Mouse (Mus musculus) layer of hippocampus, adult 18-20 months (tissue): Measurements from ENCODE around the gene Krt39. TPM values are rescaled to one million over a fixed set of nuclear protein-coding genes. Genes with fewer than 3 reads are reported as not detected.

Experiments
- DNase-seq, 2 experiments: peaks; one replicate each; pipeline ENCODE4 v3.0.0; 2022; ENCODE audit warnings: low spot score in 2 of 2
- long read RNA-seq: library from polyadenylated mRNA; stranded (forward); transcript quantifications from one replicate; pipeline ENCODE4 v2.0.0, GENCODE M21; 2021
- total RNA-seq, 2 experiments: library from RNA; stranded (reverse); gene quantifications; 2 replicates each; pipeline ENCODE4 v1.2.3; 2021

Gene Krt39
- total RNA-seq: not detected
- long read RNA-seq: 0 reads

DNA sequence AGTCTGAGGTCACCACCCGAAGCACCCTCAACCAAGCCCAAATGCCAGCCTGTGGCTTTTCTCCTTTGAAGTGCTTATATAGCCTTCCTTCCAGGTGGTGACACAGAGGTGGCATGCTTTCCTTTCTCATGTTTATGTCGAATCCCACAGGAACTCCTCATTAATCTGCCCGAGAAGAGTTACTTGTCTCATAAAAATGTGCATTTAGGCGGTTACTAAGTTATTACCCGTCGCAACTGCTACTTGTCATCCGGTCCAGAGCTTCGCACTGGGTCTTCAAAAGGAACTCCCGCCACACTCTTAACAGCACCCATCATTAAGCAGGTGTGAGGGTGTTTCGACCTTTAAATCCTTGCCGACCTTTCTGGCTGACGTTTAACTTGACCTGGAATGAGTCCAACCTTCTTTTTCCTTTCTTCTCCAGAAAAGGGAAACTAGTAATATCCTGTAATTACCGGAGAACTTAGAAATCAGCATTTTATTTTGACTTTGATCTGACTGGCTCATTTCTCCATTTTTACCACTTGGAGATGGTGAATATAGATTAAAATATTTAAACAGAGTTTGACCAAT, at the start of gene Krt39:
Gene Krt39, minus strand, starts transcription at position 51 of the 573 bp plus-strand sequence.
- no peak for DNase-seq

DNA sequence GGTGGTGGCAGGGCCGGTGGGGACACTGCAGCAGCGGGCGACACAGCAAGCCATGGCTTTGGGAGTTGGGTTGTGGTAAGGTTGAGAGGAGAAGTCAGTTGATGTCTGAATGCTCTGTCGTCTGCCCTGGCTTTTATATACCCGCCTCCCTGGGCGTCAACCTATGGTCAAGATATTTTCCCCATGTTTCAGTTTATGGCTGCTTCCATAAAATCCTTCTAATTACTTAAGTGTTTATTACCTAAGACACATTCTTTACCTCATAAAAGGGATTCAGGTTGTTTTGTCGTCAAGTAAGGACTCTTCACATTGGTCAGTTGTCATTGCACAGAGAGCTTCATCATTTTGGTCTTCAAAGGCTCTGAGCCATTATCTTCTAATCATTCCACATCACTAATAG, 45.4 kb upstream of the Krt39 start, which contains the start of gene Krtap3-1:
Gene Krtap3-1, minus strand, starts transcription at position 101 of the 400 bp plus-strand sequence.
- DNase-seq: no peak

DNA sequence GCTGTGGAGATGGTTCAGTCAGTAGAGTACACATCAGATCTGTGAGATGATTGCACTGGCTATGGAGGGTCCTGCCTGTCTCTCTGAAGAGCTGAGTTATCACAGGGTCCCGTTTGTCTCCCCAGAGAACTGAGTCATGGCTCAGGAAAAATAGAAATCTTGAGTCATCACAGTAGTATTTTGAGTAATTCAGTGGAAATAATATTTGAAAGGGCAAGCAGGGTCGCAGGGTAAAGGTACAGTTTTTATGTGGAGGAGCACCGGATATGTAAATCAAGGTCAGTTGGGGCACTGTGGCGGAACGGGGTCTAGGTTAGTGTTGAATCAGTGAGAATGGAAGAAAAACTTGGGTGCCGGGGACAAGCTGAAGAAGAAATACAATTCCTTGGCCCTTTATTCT, 41.4 kb upstream of the Krt39 start:
- DNase-seq: no peak

DNA sequence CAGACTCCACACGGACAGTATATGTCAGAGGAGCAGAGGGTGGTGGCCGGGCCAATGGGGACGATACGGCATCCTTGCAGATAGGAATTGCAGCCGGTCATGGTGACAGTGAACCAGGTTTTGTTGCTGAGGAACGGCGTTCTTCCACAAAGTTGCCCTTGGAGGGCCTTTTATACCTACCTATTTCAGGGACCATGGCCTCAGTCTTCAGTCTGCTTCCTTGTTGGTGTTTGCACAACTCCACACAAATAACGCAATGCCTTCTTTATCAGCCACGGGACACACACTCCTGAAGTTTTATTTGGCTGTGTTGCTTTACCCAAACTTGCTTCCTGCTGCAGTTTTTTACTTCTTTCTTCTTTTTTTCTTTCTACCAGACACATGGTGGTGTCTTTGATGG, 38.2 kb upstream of the Krt39 start, which contains the start of gene Gm11939:
Gene Gm11939, minus strand, starts transcription at position 101 of the 400 bp plus-strand sequence.
- DNase-seq: no peak

DNA sequence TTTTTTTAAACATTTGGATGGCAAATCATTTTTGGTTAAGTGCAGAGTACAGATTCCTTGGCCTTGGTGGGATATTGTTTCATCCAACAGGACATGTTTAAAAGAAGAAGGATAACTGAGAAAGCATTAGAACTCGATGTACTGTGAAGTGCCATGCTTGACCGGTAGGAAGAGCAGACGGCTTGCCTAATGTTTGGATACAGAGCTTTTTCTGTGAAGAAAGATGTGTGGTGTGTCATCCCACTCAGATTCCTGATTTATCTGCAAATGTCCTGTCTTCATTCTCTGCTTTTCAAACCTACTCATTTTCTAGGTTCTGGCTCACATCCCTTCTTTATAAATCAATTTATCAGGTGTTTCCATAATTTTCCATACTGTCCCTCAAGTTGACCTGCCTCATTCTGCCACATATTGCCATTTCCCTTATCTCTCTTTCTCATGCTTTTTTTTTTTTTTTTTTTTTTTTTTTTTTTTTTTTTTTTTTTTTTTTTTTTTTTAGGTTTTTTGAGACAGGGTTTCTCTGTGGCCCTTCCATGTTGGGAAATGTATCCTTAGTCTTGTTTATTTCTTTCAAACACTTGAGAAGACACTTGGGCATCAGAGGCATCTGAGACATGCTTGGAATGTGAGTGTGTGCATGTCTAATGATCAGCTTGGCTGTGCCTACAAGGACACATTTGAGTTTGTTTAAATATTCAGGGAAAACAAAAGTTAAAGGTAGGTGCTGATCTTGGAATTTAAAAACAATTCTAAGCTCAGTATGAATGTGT, 37.0 kb upstream of the Krt39 start:
- peak in 1 of 2 experiments; percentile 10 for DNase-seq

DNA sequence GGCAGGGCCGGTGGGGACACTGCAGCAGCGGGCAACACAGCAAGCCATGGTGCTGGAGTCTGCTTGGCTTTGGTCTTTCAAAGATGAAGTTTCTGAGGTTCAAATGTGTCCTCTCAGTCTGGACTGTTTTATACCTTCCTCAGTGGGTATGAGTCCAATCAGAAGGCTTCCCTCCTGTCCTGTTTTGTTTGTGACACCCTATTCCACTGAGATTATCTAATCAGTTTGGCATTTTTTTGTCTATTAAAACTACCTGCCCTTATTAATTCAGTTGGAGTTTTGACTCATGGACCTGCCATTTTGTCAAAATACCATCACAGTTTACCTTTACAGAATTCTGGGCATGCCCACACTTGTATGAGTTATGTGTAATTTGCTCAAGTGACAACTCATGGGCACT, 35.6 kb upstream of the Krt39 start, which contains the start of gene Krtap3-2:
Gene Krtap3-2, minus strand, starts transcription at position 101 of the 400 bp plus-strand sequence.
- DNase-seq: no peak

DNA sequence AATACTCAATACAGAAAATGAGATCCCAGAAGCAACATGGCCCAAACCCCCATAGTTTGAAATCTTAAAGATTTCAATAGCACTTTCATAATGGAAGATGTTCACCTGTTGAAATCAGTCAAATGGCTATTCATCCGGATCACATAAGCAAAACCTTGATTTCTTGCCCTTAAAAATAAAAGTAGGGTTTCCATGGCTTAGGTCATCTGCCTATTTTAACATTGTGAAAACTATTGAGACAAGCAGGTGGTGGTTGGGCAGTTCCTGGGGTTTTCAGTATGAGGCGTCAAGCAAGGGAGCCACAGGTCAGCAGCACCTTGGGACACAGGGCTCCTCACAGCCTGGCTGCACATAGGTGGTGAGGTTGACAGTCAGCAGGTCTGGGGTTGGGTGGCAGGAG, 35.1 kb upstream of the Krt39 start:
- no peak for DNase-seq

DNA sequence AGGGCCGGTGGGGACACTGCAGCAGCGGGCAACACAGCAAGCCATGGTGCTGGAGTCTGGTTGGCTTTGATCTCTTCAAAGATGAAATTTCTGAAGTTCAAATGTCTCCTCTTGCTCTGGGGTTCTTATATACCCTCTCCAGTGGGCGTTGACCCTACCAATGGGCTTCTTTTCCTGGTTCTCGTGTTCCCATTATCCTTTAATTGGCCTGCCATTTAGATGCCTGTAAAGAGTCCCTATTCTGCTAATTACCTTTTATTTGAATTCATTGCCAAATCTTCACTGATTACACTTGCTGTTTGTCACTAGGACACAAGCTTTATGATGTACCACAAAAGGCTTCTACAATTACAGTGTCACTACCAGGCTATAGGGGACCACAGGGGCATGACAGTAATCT, 29.6 kb upstream of the Krt39 start, which contains the start of gene Krtap3-3:
Gene Krtap3-3, minus strand, starts transcription at position 101 of the 400 bp plus-strand sequence.
- DNase-seq: no peak

DNA sequence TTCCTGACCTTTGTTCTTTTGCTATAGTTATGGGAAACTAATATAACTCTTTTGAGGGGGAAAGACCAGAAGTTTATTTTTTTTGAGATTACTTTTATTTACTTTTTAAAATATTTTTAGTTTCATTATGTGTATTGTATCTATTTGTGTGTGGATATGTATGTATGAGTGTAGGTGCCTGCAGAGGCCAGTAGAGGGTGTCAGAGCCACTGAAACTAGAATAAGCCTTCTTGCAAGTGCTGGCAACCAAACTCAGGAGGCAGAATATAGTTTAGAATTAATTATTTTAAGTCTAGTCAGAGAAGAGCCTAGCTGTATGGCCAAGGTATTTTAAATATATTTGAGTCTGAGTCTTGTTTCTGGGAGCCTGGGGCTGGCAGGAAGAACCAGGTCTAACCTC, 26.8 kb upstream of the Krt39 start:
- DNase-seq: no peak

DNA sequence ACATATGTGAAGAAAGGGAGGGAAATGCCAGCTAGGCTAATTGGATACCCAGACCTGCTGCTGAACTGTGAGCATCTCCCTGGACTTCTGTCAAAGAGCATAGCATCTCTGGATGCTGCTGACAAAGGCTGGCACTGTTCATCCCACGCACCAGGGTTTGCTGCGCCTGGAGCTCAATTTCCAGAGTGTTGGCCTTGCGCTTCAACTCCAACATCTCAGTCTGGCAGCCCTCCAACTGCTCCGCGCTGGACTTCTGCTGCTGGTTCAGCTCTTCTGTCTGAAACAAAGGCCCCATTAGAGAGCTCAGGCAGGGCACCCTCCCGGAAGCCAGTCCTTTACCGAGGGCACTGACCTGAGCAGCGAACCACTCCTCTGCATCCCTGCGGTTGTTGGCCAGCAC, 18.6 kb upstream of the Krt39 start:
- peak; percentile 29 to 65 for DNase-seq

DNA sequence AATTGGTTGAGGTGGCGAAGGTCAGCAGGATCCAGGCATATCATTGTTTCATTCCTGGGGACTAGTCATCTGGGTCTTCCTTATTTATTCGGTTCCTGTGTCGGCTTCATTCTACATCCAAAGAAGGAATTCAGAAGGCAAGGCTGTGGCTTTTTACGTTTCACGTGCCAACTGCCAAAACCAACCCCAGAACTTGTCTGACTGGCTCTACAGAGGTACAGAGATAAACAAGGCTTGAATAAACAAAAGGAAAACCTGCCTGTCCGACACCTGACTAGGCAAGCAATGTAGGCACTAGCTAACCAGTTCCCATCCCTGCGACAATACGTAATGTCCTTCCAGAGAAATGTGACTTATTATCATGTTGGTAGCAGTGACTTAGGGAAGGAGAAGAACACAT, 7.0 kb downstream of the Krt39 start:
- DNase-seq: no peak

DNA sequence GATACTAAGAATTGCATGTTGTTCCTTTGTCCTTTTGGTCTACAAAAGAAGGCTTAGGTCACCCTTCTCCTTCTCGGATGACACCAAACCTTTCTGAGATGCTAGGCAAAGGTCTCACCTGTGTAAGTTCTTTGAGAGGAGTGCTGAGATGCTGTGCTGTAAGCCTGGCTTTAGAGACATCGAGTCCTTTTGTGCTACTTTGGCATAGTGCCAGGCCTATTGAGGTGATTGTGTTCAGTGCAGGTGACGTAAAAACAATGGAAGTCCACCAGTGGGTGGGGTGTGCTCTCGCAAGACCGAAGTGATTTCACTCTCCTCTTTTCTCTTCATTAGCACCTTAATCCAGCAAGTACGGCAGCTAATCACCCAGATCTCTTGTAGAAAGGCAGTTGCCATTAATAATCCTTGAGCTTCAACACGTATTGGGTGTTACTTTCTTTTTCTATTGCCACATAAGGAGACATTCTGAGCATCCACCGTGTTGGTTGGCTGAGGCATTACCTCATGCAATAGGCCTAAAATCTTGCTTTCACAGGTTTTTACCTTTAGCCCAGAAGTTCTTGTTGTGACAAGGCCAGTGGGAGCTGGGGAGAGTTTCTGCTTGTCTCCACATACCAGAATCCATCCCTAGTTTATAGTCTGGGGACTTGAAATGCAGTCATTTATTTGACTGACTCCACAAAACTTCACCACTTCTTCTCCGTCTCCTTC, 20.9 kb downstream of the Krt39 start:
- no peak for DNase-seq

DNA sequence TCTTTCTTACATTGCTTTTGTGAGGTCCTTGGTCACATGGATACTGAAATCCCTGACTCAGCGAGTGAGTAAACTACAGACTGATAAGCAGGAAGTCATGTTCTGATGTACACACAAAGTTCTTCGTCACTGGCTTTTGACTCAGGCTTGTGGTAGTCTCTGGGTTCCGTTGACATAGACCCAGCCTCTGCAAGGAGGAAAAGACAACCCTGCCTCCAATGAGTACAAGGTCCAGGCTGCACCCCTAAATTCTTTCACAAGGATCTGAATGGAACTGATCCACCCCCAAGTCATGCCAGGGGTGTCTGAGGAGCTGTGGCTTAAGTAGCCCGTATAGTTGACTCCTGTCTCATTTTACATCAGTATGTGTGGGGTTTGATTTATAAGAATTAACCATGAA, 24.7 kb downstream of the Krt39 start:
- no peak for DNase-seq

DNA sequence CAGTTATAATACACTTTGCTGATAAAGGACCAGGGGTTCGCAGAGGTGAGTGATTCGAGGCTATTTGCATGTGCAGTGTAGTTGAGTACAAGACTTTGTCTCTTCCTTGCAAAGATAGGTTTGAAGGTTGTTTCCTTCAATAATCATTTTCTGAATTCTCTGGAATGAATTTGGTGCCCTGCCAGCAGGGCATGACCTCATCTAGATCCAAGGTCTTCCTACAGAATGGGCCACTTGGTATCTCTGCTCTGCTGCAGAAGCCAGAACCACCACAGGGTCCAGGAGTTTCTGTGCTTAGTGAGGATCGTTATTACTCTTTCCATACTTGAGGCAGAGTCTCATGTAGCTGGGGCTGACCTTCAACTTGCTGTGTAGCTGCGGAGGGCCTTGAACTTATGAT, 26.4 kb downstream of the Krt39 start:
- DNase-seq: no peak

DNA sequence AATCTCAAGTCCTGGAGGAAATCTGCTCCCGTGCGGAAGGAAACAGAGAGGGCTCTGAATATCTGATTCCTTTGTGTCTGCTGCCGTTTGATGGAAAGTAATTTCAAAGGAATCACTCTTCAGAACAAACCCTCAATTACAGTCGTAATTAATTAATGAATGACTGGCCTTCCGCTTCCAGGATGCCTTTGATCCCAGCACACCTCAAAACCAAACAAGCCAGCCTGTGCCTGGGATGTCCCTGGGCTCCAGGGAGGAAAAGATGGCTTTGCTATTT, 27.6 kb downstream of the Krt39 start:
- DNase-seq: no peak

DNA sequence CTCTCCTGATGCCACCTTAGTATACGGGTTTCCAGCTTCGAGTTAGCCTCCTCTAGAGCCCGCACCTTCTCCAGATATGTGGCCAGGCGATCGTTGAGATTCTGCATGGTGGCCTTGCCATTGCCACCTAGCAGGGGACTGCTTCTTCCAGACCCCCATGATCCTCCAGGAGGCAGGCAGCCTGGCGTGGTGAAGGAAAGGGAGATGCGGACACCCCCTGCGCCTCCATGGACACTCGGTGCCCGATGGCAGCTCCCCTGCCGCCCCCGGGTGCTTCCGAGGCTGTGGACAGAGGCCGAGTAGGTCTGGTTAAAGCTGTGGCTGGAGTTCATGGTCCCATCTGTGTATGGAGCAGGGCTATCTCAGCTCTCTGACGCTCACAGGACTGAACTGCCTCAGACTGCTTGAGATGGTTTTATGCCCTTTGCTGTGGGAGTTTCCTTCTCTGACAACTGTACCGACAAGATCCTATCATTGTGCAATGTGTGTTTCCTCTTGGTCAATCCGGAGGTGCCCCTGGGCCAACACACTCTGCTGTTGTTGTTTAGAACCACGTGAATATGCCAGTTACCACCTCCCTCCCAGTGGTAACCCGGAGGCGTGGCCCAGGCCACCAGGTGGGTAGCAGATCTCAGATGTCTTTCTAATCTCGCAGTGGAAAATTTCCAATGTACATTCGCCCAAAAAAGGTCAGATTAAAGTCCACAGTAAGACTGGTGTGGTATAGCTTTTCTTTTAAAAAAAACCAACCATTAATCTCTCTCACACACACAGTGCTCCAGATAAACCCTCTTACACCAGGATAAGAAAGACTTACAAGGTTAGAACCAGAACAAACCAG, 28.2 kb downstream of the Krt39 start, which contains the start of gene Krt23:
Gene Krt23, minus strand, starts transcription at position 405 of the 841 bp plus-strand sequence.
- no peak for DNase-seq

DNA sequence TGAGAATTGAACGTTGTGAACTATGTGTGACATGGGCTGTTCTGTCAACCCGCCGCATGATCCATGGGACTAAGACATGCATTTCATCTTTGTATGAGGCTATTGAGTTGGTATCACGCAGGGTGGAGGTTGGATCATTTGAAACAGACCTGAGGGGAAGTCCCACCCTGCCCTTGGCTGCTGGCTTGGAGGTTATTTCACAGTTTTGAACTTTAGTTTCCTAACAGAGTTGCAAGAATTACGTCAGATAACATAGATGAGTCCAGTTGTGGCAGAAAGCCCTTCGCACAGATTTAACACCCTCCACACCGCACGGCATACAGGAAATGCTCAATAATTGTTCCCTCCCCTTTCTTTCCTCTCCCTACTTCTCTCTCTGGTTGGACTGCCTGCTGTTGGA, 30.1 kb downstream of the Krt39 start:
- no peak for DNase-seq

DNA sequence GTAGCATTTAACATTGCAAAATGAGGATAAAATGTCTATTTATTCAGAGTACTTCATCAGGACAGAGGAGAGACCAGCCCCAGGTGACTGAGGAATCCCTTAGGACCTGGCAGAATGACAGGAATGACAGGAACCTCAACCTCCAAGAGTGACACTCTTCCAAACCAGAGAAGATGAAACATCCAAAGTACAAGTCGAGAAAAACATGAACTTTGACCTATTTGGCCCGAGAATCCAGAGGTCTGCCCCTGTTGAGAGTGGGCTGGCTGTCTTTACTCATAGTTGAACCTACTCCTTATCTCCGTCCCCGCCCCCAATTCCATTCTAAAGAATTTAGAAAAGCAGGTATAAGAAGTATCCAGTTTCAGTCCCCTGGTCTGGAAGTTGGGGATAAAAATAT, 30.5 kb downstream of the Krt39 start:
- DNase-seq: no peak

DNA sequence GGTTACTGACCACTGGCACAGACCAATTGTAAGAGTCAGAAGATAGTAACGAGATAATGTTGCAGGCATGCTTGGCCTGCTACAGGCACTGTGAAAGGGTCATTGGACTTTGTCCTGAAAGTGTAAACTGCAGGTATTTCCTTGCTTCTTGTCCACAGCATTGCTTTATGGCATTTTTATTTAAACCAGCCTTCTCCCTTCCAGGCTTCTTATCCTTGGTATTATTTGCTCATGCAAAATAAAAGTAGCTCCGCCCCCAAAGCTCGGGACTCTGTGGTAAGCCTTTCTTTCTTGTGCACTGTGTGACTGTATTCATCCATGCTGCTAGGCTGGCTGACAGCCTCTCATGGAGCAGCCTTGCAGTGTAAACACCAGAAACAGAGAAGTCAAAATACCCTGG, 31.9 kb downstream of the Krt39 start:
- no peak for DNase-seq

DNA sequence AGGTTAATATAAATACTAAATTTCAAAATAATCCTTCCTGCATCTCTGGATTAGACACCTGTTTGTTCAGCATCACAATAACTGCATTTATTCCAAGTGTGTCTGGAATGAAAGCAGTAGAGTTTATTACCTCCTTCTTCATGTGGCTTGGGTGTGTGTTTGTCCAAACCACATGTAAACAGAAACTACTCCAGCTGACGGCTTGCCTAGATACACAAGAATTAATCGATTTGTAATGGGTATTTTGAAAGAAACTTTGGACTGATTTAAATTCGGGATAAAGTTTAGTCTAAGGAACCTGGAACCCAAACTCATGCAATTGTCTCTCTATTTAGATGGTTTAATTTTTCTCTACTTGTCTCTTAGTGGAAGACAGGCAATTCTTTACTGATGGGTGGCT, 46.2 kb downstream of the Krt39 start:
- no peak for DNase-seq

DNA sequence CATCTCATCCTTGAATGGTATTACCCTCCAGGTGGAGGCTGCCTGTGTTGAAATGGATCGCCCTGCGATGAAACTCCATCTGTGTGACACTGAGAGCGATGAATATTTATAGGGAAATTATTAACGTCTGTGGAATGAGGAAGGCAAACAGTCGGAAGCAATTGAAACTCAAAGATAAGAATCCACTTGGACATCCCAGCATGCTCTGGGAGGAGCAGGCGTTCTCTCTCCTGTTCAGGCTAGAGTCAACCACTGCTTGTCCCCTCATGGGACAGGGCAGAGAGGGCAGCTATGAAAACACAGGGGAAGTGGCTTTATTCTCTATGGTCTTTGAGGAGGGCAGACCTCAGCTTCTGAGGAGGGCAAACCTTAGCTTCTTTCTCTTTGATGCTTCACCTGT, 47.7 kb downstream of the Krt39 start:
- DNase-seq: no peak
